Mouse (Mus musculus) stomach, postnatal 0 days (tissue): ENCODE measurements around the gene Gm11492. TPM values are rescaled to one million over a fixed set of nuclear protein-coding genes. Genes with fewer than 3 reads are reported as not detected.
A peak's percentile ranks its signal among the peaks of the same experiment; 100 is the strongest.

Experiments
- ATAC-seq: fragments of 200-750 bp; cut with Nextera tagmentation; 2 replicates; pipeline ENCODE4 v1.8.0; 2017; ENCODE audit not compliant: low FRiP score, low TSS enrichment
- DNase-seq: peaks from one replicate; pipeline ENCODE4 v3.0.0-alpha.2; 2016; ENCODE audit warnings: low spot score
- H3K27ac ChIP-seq: fragments of 300-500 bp; sonication (generic); replicated peaks from 2 replicates; pipeline ENCODE4 v1.5.1; 2014; ENCODE audit warnings: mild to moderate bottlenecking, control low read depth
- H3K27me3 ChIP-seq: fragments of 300-500 bp; sonication (generic); 2 replicates; pipeline ENCODE4 v1.6.1; 2014; ENCODE audit warnings: low read length; ENCODE audit not compliant: control insufficient read depth, insufficient read depth
- H3K36me3 ChIP-seq: fragments of 300-500 bp; sonication (generic); 2 replicates; pipeline ENCODE4 v1.6.1; 2014; ENCODE audit warnings: low read length, mixed read lengths; ENCODE audit not compliant: control insufficient read depth, insufficient read depth
- H3K4me1 ChIP-seq: fragments of 300-500 bp; sonication (generic); replicated peaks from 2 replicates; pipeline ENCODE4 v1.6.1; 2014; ENCODE audit warnings: antibody characterized with exemption; ENCODE audit not compliant: control insufficient read depth, insufficient read depth
- H3K4me2 ChIP-seq: fragments of 300-500 bp; sonication (generic); replicated peaks from 2 replicates; pipeline ENCODE4 v1.6.1; 2014; ENCODE audit warnings: low read depth, mild to moderate bottlenecking, control low read depth, moderate library complexity
- H3K4me3 ChIP-seq: fragments of 300-500 bp; sonication (generic); 2 replicates; pipeline ENCODE4 v1.5.1; 2014; ENCODE audit warnings: low read depth, low read length, control low read depth
- H3K9ac ChIP-seq: fragments of 300-500 bp; sonication (generic); 2 replicates; pipeline ENCODE4 v1.6.1; 2014; ENCODE audit warnings: mild to moderate bottlenecking, low read length, control low read depth, mixed read lengths
- H3K9me3 ChIP-seq: fragments of 300-500 bp; sonication (generic); 2 replicates; pipeline ENCODE4 v1.6.1; 2016; ENCODE audit warnings: low read length; ENCODE audit not compliant: control insufficient read depth
- CTCF ChIP-seq: IDR thresholded peaks from 2 replicates; pipeline ENCODE4 v1.5.1; 2016; ENCODE audit warnings: antibody characterized with exemption, low read depth, mild to moderate bottlenecking, moderate library complexity
- EP300 ChIP-seq: optimal IDR thresholded peaks from 2 replicates; pipeline ENCODE3; 2016; ENCODE audit warnings: antibody characterized with exemption
- WGBS: fragments of 180-500 bp; shearing (Covaris S2); extraction: QIAGEN DNeasy Blood & Tissue Kit; methylation state at CpG from one replicate; pipeline ENCODE4 v1.1.7; 2014; 5-methylcytosine and 5-hydroxymethylcytosine counted together
- polyA plus RNA-seq: library from polyadenylated mRNA; unstranded; fragments of >200 nt; fragmentation: Nextera tagmentation; extraction: Ambion mirVana; gene quantifications from 2 replicates; pipeline ENCODE4 v1.2.1, GENCODE M21; 2015

Gene Gm11492
- polyA plus RNA-seq, 1 experiment from 2014 or later: not detected

GRCm38 (mm10) chr11:87592713-87593598, 26.5 kb downstream of the Gm11492 start:
- no peaks in the 10 kb centered on the region for H3K27me3 ChIP-seq
- ATAC-seq: peak; percentile 4; the same call in 1 of the 2 replicates
- peak overlapping the region; percentile 90 for H3K27ac ChIP-seq
- no peaks in the 10 kb centered on the region for H3K36me3 ChIP-seq
- H3K4me1 ChIP-seq: peaks cover 10% of the 10 kb centered on the region
- peak overlapping the region; percentile 64 for H3K4me3 ChIP-seq
- H3K4me2 ChIP-seq: peak overlapping the region; percentile 63
- peak; percentile 68 for DNase-seq
- no peaks in the 10 kb centered on the region for H3K9me3 ChIP-seq
- peak overlapping the region; percentile 72 for H3K9ac ChIP-seq
- WGBS: 24% methylated on average over 13 of the region's 13 CpGs
- no peak for TF ChIP-seq EP300
- TF ChIP-seq CTCF: no peak

- Histone ChIP-seq H3K27ac (peak overlapping the region; percentile 79), H3K9me3 (no peaks in the 10 kb centered on the region), H3K4me2 (peak overlapping the region; percentile 98), H3K4me1 (peaks cover 8% of the 10 kb centered on the region), H3K36me3 (peaks cover 16% of the 10 kb centered on the region; the same call in 1 of the 2 replicates), H3K9ac (peak overlapping the region; percentile 83), H3K27me3 (no peaks in the 10 kb centered on the region), H3K4me3 (peak overlapping the region; percentile 69)
- peak; percentile 53 for ATAC-seq
- no peak for TF ChIP-seq EP300
- TF ChIP-seq CTCF: no peak; the same call in 1 of the 2 replicates
- 2% methylated on average over 33 of the region's 37 CpGs for WGBS
- DNase-seq: peak; percentile 94
Measured at GRCm38 (mm10) chr11:87595327-87595841, 28.9 kb downstream of the Gm11492 start.

GRCm38 (mm10) chr11:87595976-87596375, 29.5 kb downstream of the Gm11492 start:
- no peak for DNase-seq
- Histone ChIP-seq H3K9me3 (no peaks in the 10 kb centered on the region), H3K27ac (peak overlapping the region; percentile 79), H3K36me3 (peaks cover 20% of the 10 kb centered on the region; the same call in 1 of the 2 replicates), H3K9ac (peak overlapping the region; percentile 83), H3K4me2 (peak overlapping the region; percentile 98), H3K4me1 (peaks cover 5% of the 10 kb centered on the region), H3K27me3 (no peaks in the 10 kb centered on the region), H3K4me3 (peak overlapping the region; percentile 69)
- no peak for ATAC-seq
- WGBS: 11% methylated on average over 7 of the region's 7 CpGs
- TF ChIP-seq CTCF (no peak), EP300 (no peak)

GRCm38 (mm10) chr11:87596492-87596891, 30.0 kb downstream of the Gm11492 start:
- ATAC-seq (no peak), DNase-seq (no peak)
- Histone ChIP-seq H3K9ac (peak overlapping the region; percentile 83), H3K4me3 (peak overlapping the region; percentile 69; the same call in 1 of the 2 replicates), H3K9me3 (no peaks in the 10 kb centered on the region), H3K27ac (no peak overlapping the region), H3K4me1 (peaks cover 5% of the 10 kb centered on the region), H3K27me3 (no peaks in the 10 kb centered on the region), H3K4me2 (peak overlapping the region; percentile 98), H3K36me3 (peaks cover 23% of the 10 kb centered on the region; the same call in 1 of the 2 replicates)
- WGBS: 44% methylated on average over 2 of the region's 2 CpGs
- TF ChIP-seq CTCF (no peak), EP300 (no peak)

DNA sequence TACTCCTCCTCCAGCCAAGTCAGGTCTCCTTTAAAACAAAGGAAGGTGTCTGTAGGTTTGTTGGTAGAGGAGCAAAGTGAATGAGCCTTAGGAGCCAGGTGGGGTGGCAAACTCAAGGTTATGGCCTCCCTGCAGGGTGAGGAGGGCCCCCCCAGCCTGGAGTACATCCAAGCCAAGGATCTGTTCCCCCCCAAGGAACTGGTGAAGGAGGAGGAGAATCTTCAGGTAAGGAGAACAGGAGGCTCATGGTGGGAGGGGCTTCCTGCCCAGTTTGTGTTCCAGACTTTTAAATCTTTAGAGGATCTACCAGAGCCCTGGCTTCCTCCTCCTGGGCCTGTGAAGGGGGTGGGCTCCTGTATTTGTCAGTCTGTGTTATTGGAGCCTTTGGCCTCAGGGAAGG, 30.6 kb downstream of the Gm11492 start:
- Histone ChIP-seq H3K27ac (no peak overlapping the region), H3K9me3 (no peaks in the 10 kb centered on the region)
- ATAC-seq: no peak

More for the DNA sequence above, 30.6 kb downstream of the Gm11492 start:
- TF ChIP-seq EP300: no peak
- TF ChIP-seq CTCF: no peak
- H3K4me3 ChIP-seq: no peak overlapping the region
- peaks cover 27% of the 10 kb centered on the region; the same call in 1 of the 2 replicates for H3K36me3 ChIP-seq
- H3K27me3 ChIP-seq: no peaks in the 10 kb centered on the region
- no peak for DNase-seq
- H3K9ac ChIP-seq: no peak overlapping the region
- no peak overlapping the region for H3K4me2 ChIP-seq
- peaks cover 5% of the 10 kb centered on the region for H3K4me1 ChIP-seq
